Mouse (Mus musculus): ENCODE measurements around the gene Ccdc88c.

DNA sequence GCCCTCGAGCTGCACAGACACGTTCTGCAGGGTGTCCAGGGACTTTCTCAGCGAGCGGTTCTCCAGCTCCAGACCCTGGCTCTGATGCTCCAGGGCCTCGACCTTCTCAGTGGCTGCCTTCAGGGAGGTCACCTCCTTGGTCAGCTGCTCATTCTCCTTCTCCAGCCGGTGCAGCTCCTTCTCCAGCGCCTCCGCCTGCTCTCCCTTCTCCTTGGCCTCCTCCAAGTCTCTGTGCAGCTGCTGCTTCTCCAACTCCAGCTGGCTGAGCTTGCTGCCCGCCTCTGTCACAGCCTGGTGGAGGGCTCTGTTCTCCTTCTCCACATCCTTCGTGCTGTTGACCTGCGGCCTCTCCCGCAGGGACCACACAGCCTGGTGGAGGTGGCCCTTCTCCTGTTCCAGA, 83.4 kb downstream of the Ccdc88c start:
- no peak for TF ChIP-seq CTCF (IDR thresholded peaks at IDR 0.05; ENCODE audit: control insufficient read depth, insufficient read depth, insufficient read length)
- no peak for TF ChIP-seq MAX (IDR thresholded peaks at IDR 0.05)
- TF ChIP-seq USF1 (IDR thresholded peaks at IDR 0.05; ENCODE audit: low read depth), result no peak
- no peak for TF ChIP-seq MYOD1 (IDR thresholded peaks at IDR 0.05; ENCODE audit: control insufficient read depth, insufficient read length, low read depth)

Data from C2C12 (cell line).